Mouse (Mus musculus) erythroblast, embryonic 14.5 days (primary cell): Measurements from ENCODE around the gene Zmynd10.

Experiments used
- GATA1 ChIP-seq: IDR thresholded peaks from 2 replicates; pipeline ENCODE4 v1.6.1; 2012; ENCODE audit warnings: low read length, inconsistent platforms, mixed read lengths
- TAL1 ChIP-seq: IDR thresholded peaks from 3 replicates; pipeline ENCODE4 v1.6.1; 2012; ENCODE audit warnings: low read length, inconsistent platforms, mixed read lengths

- TF ChIP-seq TAL1 = no peak
- TF ChIP-seq GATA1 = no peak
These were observed 22.9 kb downstream of the Zmynd10 start for GRCm38 (mm10) chr9:107570016-107570415.
